Mouse (Mus musculus): ENCODE measurements around the gene Zcchc10. TPM values are rescaled to one million over a fixed set of nuclear protein-coding genes. Genes with fewer than 3 reads are reported as not detected.
"Not testable (repeated sequence)": the region's sequence is repeated elsewhere in the genome, so short reads cannot be mapped to it uniquely, and the experiment has no call there.

The Zcchc10 gene
- polyA plus RNA-seq, 1 experiment, result 22.8 TPM

DNA sequence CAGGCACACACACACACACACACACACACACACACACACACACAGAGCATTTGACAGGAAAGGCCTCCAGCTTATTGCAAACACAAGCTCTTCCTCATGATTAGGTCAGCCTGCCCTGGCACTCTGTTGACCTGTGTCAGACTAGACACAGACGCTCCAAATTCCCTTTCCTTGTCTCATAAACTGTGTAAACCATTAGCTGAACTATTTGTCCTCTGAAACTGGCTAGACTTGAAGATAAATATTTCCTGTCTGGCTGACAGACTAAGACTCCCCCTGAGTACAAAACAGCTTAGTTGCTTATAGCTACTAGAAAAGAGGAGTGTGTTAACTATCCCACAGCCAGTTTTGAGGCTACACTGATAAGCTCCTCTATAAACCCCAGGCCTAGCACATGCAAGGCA lies 9.7 kb upstream of the Zcchc10 start:
- TF ChIP-seq CTCF (IDR thresholded peaks at IDR 0.05; ENCODE audit: borderline replicate concordance, insufficient read depth, low read length), result no peak
- TF ChIP-seq POLR2A (IDR thresholded peaks at IDR 0.05; ENCODE audit: low read depth, low read length), result no peak
- peak overlapping the region; percentile 82 for H3K27ac ChIP-seq (ENCODE audit: insufficient read depth, low read length)
- H3K4me1 ChIP-seq (ENCODE audit: control insufficient read depth, insufficient read depth, low read length), result no peaks in the 10 kb centered on the region; the same call in 1 of the 2 replicates
- no peak overlapping the region for H3K4me3 ChIP-seq (ENCODE audit: insufficient read depth, low read length)

DNA sequence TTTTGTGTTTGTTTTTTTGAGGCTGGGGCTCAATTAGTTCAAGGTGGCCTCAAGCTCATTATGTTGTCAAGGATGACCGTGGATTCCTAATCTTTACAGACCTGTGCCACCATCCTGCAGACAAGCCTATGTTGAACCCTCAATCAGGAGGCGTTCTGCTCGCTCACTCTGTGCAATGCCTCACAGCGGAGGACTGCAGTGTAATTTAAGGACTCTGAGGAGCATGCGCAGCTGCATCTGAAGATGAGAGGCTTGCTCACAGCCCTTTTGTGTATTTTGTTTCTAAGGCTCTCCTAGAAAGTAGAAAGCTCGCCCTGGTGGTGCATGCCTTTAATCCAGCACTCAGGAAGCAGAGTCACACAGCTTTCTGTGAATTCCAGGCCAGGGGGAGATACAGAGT lies 7.5 kb upstream of the Zcchc10 start:
- Histone ChIP-seq H3K27ac (ENCODE audit: insufficient read depth, low read length) (no peak overlapping the region), H3K4me3 (ENCODE audit: insufficient read depth, low read length) (no peak overlapping the region), H3K4me1 (ENCODE audit: control insufficient read depth, insufficient read depth, low read length) (no peaks in the 10 kb centered on the region)
- TF ChIP-seq POLR2A (IDR thresholded peaks at IDR 0.05; ENCODE audit: low read depth, low read length), result no peak
- no peak for TF ChIP-seq CTCF (IDR thresholded peaks at IDR 0.05; ENCODE audit: borderline replicate concordance, insufficient read depth, low read length)

DNA sequence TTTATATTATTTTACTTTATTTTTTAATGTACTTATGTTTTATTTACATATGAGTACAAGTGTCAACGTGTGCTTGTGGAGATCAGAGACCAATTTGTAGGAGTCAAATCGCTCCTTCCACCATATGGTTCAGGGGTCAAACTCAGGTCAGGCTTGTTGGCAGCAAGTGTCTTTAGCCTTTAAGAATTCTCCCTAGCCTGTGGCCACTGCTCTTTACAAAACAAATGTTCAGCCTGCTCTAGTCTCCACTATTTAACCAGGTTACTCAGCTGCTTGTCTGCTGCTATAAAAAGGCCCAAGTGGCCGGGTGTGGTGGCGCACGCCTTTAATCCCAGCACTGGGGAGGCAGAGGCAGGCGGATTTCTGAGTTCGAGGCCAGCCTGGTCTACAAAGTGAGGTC lies 6.4 kb upstream of the Zcchc10 start:
- TF ChIP-seq POLR2A (IDR thresholded peaks at IDR 0.05; ENCODE audit: low read depth, low read length) (no peak), CTCF (IDR thresholded peaks at IDR 0.05; ENCODE audit: borderline replicate concordance, insufficient read depth, low read length) (no peak)
- no peak overlapping the region for H3K4me3 ChIP-seq (ENCODE audit: insufficient read depth, low read length)
- no peak overlapping the region for H3K27ac ChIP-seq (ENCODE audit: insufficient read depth, low read length)

DNA sequence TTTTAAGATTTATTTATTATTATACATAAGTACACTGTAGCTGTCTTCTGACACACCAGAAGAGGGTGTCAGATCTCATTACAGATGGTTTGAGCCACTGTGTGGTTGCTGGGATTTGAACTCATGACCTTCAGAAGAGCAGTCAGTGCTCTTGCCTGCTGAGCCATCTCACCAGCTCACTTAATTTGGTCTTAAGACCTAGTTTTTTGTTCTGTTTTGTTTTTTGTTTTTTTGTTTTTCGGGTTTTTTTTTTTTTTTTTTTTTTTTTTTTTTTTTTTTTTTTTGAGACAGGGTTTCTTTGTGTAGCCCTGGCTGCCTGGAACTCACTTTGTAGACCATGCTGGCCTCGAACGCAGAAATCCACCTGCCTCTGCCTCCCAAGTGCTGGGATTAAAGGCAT lies 5.9 kb upstream of the Zcchc10 start:
- H3K4me3 ChIP-seq (ENCODE audit: insufficient read depth, low read length); H3K4me1 ChIP-seq (ENCODE audit: control insufficient read depth, insufficient read depth, low read length); H3K27ac ChIP-seq (ENCODE audit: insufficient read depth, low read length): not testable (repeated sequence)

More for the DNA sequence above, 6.4 kb upstream of the Zcchc10 start:
- no peaks in the 10 kb centered on the region for H3K4me1 ChIP-seq (ENCODE audit: control insufficient read depth, insufficient read depth, low read length)

DNA sequence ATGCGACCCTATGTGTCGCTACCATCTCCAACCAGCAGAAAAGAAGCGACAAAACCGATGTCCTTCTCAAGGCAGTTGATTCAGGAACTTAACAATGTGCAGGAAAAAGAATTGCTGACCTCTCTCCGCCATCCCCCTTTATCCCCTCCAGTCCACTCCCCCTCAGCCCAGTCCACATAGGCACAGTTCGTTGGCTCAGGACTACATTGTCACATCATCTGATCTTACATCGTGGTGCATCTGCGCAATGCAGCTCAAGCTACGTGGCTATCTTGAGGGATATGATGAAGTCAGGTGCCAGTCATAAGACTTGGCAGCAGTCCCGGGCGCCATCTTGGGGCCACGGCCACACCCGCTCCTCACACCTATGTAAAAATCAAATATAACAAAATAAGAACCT lies 4.6 kb upstream of the Zcchc10 start:
- H3K4me1 ChIP-seq (ENCODE audit: control insufficient read depth, insufficient read depth, low read length); H3K27ac ChIP-seq (ENCODE audit: insufficient read depth, low read length); H3K4me3 ChIP-seq (ENCODE audit: insufficient read depth, low read length): not testable (repeated sequence)

DNA sequence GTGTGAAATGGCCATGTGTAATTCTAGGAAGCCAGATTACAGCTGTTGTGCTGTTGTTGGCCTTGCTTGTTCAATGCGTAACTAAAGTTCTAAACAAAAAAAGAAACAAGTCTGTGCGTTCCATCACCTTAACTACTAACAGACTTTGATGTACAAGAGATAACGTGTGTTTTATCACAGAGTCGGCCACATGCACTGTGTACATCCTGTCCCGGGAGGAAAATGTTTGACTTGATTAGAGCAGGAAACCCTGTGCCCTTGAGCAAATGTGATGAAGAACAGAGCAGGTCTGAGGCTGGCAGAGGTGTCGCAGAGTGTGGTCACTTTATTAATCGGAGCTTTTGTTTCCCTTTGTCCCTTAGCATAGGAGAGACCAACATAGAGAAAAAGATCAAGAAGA lies 5.8 kb downstream of the Zcchc10 start:
- H3K4me1 ChIP-seq (ENCODE audit: control insufficient read depth, insufficient read depth, low read length), result peaks cover 4% of the 10 kb centered on the region; the same call in 1 of the 2 replicates
- no peak for TF ChIP-seq POLR2A (IDR thresholded peaks at IDR 0.05; ENCODE audit: low read depth, low read length)
- no peak for TF ChIP-seq CTCF (IDR thresholded peaks at IDR 0.05; ENCODE audit: borderline replicate concordance, insufficient read depth, low read length)
- no peak overlapping the region for H3K27ac ChIP-seq (ENCODE audit: insufficient read depth, low read length)
- no peak overlapping the region for H3K4me3 ChIP-seq (ENCODE audit: insufficient read depth, low read length)

DNA sequence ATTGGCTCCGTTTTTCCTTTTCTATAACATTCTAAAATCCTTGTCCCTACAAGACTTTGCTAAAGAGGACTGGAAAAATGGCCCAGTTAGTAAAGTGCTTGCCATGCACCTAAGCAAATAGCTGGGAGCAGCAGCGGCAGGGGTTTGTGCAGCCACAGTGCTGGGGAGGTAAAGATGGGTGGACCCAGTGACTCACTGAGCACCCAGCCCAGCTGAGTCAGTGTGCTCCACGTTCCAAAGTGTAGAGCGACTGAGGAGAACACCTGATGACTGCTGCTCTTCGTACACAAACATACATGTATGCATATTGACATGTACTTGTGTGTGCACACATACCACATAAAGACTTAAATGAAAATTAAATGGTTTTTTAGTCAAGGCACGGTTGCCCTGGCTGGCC lies 6.6 kb downstream of the Zcchc10 start:
- no peak for TF ChIP-seq POLR2A (IDR thresholded peaks at IDR 0.05; ENCODE audit: low read depth, low read length)
- TF ChIP-seq CTCF (IDR thresholded peaks at IDR 0.05; ENCODE audit: borderline replicate concordance, insufficient read depth, low read length), result no peak
- no peak overlapping the region for H3K4me3 ChIP-seq (ENCODE audit: insufficient read depth, low read length)
- H3K4me1 ChIP-seq (ENCODE audit: control insufficient read depth, insufficient read depth, low read length), result no peaks in the 10 kb centered on the region
- H3K27ac ChIP-seq (ENCODE audit: insufficient read depth, low read length), result no peak overlapping the region

DNA sequence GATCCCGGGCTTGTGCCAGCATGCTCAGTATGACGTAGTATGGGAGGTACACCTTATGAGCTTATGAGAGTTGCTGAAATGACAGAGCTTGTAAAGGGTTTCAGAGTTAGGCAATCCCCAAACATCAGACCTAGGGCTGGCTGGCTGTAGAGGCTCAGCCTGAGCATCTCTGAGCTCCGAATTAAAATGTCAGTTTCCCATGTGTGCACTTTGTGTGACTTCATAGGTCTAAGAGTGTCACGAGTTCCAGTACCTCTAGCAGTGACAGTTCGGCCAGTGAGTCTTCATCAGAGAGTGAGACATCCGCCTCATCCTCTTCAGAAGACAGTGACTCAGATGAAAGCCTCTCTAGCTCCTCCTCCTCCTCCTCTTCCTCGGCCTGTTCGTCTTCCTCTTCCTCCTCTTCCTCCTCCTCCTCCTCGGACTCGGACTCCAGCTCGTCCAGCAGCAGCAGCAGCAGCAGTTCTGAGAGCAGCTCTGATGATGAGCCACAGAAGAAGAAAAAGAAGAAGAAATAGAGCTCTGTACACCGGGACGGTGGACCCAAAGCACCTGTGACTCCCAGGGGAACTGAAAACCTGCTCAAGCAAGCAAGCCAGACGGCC lies 7.7 kb downstream of the Zcchc10 start:
- Histone ChIP-seq H3K4me3 (ENCODE audit: insufficient read depth, low read length) (no peak overlapping the region), H3K4me1 (ENCODE audit: control insufficient read depth, insufficient read depth, low read length) (no peaks in the 10 kb centered on the region), H3K27ac (ENCODE audit: insufficient read depth, low read length) (no peak overlapping the region)
- TF ChIP-seq POLR2A (IDR thresholded peaks at IDR 0.05; ENCODE audit: low read depth, low read length), result no peak
- no peak for TF ChIP-seq CTCF (IDR thresholded peaks at IDR 0.05; ENCODE audit: borderline replicate concordance, insufficient read depth, low read length)

DNA sequence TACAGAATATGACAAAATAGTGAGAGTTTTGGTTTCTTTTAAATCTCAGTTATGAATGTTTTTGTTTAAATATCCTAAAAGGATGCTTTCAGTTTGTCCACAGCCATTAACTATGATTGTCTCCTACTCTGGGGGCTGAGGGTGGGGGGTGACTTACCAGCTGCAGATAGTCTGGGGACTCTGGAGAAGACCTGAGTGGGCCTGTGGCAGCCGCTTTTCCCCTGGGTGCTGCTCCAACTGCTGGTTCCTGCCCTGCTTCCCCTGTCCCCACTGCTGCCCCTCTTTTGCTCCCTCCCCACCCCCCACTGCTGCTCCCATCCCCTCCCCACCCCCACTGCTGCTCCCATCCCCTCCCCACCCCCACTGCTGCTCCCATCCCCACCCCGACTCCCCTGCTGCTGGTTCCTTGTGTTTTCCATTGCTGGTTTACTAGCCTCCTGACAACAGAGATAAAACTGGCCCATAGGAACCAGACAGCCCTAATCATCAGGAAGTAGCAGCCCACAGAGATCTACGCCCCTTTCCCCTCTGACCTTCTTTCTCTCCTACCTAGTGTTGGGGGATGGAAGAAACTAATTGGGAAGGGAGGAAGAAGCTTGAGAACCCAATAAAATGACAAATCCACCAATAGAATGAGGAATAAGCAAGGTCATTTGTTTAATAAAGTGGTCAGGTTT lies 11.2 kb downstream of the Zcchc10 start:
- H3K27ac ChIP-seq (ENCODE audit: insufficient read depth, low read length), result no peak overlapping the region
- TF ChIP-seq CTCF (IDR thresholded peaks at IDR 0.05; ENCODE audit: borderline replicate concordance, insufficient read depth, low read length) (no peak), POLR2A (IDR thresholded peaks at IDR 0.05; ENCODE audit: low read depth, low read length) (no peak)
- H3K4me3 ChIP-seq (ENCODE audit: insufficient read depth, low read length), result no peak overlapping the region
- H3K4me1 ChIP-seq (ENCODE audit: control insufficient read depth, insufficient read depth, low read length), result no peaks in the 10 kb centered on the region

DNA sequence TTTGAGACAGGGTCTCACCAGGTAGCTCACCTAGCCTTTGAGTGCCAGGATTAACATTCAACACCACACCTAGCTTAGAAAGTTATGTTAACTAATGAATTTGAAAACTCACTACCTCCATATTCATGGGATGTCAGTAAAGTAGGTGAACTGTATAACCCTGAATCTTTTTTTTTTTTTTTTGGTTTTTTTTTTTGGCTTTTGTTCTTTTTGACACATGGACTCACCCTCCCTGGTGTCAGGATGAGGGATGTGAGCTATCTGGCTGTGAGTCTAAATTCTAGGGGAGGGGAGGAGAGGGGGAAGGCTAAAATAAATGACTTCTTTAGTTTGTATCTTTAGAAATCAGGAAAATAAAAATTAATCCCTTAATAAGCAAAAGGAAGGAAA lies 11.7 kb downstream of the Zcchc10 start:
- TF ChIP-seq CTCF (IDR thresholded peaks at IDR 0.05; ENCODE audit: borderline replicate concordance, insufficient read depth, low read length) (no peak), POLR2A (IDR thresholded peaks at IDR 0.05; ENCODE audit: low read depth, low read length) (no peak)
- Histone ChIP-seq H3K4me1 (ENCODE audit: control insufficient read depth, insufficient read depth, low read length) (no peaks in the 10 kb centered on the region), H3K27ac (ENCODE audit: insufficient read depth, low read length) (no peak overlapping the region), H3K4me3 (ENCODE audit: insufficient read depth, low read length) (no peak overlapping the region)

DNA sequence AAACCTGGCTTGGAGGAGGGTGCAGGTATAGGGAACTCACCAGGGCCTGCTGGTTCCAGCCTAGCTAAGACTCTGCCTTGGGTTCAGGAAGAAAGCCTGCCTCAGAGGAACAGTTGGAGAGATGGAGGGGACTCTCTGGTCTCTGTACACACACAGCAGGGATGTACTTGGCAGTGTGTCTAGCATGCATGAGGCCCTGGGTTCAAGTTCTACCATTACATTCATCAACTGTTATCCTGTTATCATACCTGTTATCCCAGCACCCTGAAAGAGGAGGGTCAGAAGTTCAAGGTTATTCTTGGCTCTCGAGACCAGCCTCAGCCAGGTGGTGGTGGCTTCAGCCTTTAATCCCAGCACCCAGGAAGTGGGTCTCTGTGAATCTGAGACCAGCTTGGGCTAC lies 12.4 kb downstream of the Zcchc10 start:
- Histone ChIP-seq H3K4me3 (ENCODE audit: insufficient read depth, low read length) (no peak overlapping the region), H3K27ac (ENCODE audit: insufficient read depth, low read length) (no peak overlapping the region), H3K4me1 (ENCODE audit: control insufficient read depth, insufficient read depth, low read length) (no peaks in the 10 kb centered on the region)
- TF ChIP-seq POLR2A (IDR thresholded peaks at IDR 0.05; ENCODE audit: low read depth, low read length) (no peak), CTCF (IDR thresholded peaks at IDR 0.05; ENCODE audit: borderline replicate concordance, insufficient read depth, low read length) (no peak)
